Mouse (Mus musculus): Measurements from ENCODE around the gene Spem2.

The Spem2 gene

DNA sequence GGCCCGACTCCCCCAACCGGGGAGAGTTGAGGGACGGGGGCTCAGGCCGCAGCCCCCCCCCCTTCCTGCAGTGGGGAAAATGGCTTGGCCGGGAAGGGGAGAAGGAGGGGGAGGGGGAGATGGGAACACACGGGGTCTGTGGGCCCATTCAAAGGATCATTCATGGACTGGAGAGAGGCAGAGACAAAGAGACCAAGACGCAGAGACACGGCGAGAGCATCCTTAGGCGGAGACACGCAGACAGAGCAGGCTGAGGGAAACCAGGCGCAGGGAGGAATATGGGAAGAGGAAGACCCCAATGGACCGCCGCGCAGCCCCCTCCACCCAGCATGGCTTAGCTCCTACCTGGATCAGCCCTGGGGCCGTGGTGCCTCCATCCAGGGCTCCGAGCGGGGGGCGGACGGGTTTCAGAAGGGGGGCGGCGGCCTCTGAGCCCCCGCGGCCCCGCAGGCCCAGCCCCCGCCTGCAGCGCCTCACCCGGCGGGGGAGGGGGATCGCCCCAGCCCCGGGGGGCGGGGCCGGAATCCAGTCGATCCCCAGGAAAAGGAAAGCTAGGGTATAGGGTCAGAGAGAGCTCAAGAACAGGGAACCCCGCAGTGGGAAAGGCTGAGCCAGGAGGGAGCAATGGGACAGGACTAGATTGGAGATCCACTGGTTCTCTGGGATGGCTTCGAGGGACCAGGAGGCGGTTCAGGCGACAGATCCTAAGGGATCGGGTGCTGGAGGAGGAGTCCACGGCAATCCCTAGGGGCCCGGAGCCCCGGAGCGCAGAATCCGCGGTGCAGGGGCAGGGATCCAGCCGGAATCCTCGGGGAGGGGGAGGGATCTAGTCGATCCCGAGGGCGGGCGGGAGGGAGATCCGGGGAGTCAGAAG, 18.7 kb upstream of the Spem2 start:
- in situ Hi-C loops (cut with MboI; ENCODE audit: unreplicated experiment in 2 of 2), result no loop called here

DNA sequence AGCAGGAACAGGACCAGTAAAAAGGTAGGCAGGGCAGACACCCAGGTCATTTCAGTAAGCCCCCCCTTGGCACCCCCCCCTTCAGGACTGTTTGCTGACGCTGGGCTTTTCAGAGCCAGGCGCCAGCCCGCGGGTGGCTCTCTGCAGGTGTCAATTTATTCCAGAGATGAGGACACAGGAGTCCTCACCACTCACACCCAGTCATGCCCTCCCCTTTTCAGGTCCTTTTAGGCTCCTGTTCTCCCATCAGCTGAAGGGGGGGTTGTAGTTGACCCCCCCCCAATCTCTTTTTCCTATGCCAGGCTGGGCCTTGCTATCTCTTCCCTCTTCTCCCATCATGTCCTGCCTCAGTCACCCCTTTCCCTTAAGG, 17.7 kb upstream of the Spem2 start:
- in situ Hi-C loops (cut with MboI; ENCODE audit: unreplicated experiment in 2 of 2), result no loop called here

- in situ Hi-C loops (cut with MboI; ENCODE audit: unreplicated experiment in 2 of 2), result no loop called here
Measured at GRCm38 (mm10) chr11:69835326-69835965, 17.2 kb upstream of the Spem2 start.

- in situ Hi-C loops (cut with MboI; ENCODE audit: unreplicated experiment in 2 of 2), result no loop called here
Measured at GRCm38 (mm10) chr11:69834001-69834549, 15.8 kb upstream of the Spem2 start.

- in situ Hi-C loops (cut with MboI; ENCODE audit: unreplicated experiment in 2 of 2), result no loop called here
Measured at GRCm38 (mm10) chr11:69833554-69833953, 15.3 kb upstream of the Spem2 start.

DNA sequence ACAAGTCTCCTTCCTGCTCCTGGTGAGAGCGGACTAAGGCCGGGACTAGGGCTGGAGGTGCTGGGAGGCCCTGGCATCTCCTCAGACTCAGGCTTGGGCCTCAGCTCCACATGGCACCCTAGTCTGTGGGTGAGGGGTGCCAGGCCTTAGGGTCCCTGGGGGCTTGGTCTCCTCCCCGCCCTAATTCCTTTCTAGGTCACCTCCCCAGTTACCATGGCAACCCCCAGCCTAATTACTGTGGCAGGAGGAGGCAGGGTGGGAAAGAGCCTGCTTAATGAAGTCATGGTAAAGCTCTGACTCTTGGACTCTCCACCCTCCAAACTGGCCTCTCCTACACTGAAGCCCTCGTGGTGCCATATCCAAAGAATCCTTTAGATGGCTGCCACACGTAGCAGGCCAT, 10.6 kb upstream of the Spem2 start:
- in situ Hi-C loops (cut with MboI; ENCODE audit: unreplicated experiment in 2 of 2), result no loop called here

DNA sequence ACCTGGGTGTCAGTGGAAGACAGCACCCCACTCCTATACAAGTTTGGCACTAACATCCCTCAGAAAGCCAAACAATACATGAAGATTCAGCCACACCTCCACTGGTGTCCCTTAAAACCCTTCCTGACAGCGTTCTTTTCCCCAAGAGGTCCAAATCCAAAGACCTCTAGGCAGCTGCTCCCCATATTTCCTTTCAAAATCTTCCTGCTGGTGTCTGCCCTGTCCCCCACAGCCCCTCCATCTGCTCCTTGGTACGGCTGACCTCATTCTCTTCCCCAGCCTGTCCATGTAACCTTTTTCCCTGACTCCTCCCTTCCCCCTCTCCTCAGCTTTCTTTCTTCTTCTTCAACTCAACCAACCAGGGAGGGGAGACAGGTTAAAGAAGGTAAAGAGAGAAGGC, 5.2 kb upstream of the Spem2 start:
- in situ Hi-C loops (cut with MboI; ENCODE audit: unreplicated experiment in 2 of 2), result no loop called here

GRCm38 (mm10) chr11:69822080-69822479, 3.8 kb upstream of the Spem2 start, which contains the start of gene Spem1:
Gene Spem1, minus strand, starts transcription at chr11:69822180.
- in situ Hi-C loops (cut with MboI; ENCODE audit: unreplicated experiment in 2 of 2), result no loop called here

GRCm38 (mm10) chr11:69818871-69819270, 606 bp upstream of the Spem2 start:
- in situ Hi-C loops (cut with MboI; ENCODE audit: unreplicated experiment in 2 of 2), result no loop called here

- in situ Hi-C loops (cut with MboI; ENCODE audit: unreplicated experiment in 2 of 2), result no loop called here
Measured at GRCm38 (mm10) chr11:69816520-69816919, 1.7 kb downstream of the Spem2 start.

- in situ Hi-C loops (cut with MboI; ENCODE audit: unreplicated experiment in 2 of 2), result no loop called here
Measured at GRCm38 (mm10) chr11:69815155-69815554, 3.1 kb downstream of the Spem2 start, which contains the start of gene Gm39566. Gene Gm39566, minus strand, starts transcription at chr11:69815298.

GRCm38 (mm10) chr11:69810280-69810679, 8.0 kb downstream of the Spem2 start:
- in situ Hi-C loops (cut with MboI; ENCODE audit: unreplicated experiment in 2 of 2), result no loop called here

GRCm38 (mm10) chr11:69807641-69808040, 10.6 kb downstream of the Spem2 start:
- in situ Hi-C loops (cut with MboI; ENCODE audit: unreplicated experiment in 2 of 2), result loop anchor here in 1 of 2 experiments (5.0 kb wide), 2 partner anchors 35 to 70 kb away; partner anchors contain the start of gene Tmem95

GRCm38 (mm10) chr11:69806378-69806777, 11.9 kb downstream of the Spem2 start:
- in situ Hi-C loops (cut with MboI; ENCODE audit: unreplicated experiment in 2 of 2), result loop anchor here in 1 of 2 experiments (5.0 kb wide), 2 partner anchors 36 to 71 kb away; partner anchors contain the start of gene Tmem95

- in situ Hi-C loops (cut with MboI; ENCODE audit: unreplicated experiment in 2 of 2), result loop anchor here (5.0 kb wide), 3 partner anchors 37 to 72 kb away; partner anchors contain the start of genes Polr2a (in 2 of the 2) and Tmem95 (in 2 of the 2)
Measured at GRCm38 (mm10) chr11:69804972-69805909, 13.0 kb downstream of the Spem2 start, which contains the start of gene Tmem102. Gene Tmem102, minus strand, starts transcription at chr11:69805624.

GRCm38 (mm10) chr11:69804652-69804940, 13.7 kb downstream of the Spem2 start:
- in situ Hi-C loops (cut with MboI; ENCODE audit: unreplicated experiment in 2 of 2), result loop anchor here (5.0 kb wide), 2 partner anchors 47 to 73 kb away; partner anchors contain the start of genes Polr2a (in 2 of the 2) and Tmem95 (in 1 of the 2)

- in situ Hi-C loops (cut with MboI; ENCODE audit: unreplicated experiment in 2 of 2), result loop anchor here (5.0 kb wide), 2 partner anchors 47 to 73 kb away; partner anchors contain the start of genes Polr2a (in 2 of the 2) and Tmem95 (in 1 of the 2)
Measured at GRCm38 (mm10) chr11:69803786-69804651, 14.2 kb downstream of the Spem2 start.

- in situ Hi-C loops (cut with MboI; ENCODE audit: unreplicated experiment in 2 of 2), result loop anchor here (5.0 kb wide), 2 partner anchors 46 to 74 kb away; partner anchors contain the start of genes Polr2a (in 2 of the 2) and Tmem95 (in 1 of the 2)
Measured at GRCm38 (mm10) chr11:69803328-69803727, 14.9 kb downstream of the Spem2 start.

GRCm38 (mm10) chr11:69802648-69803105, 15.6 kb downstream of the Spem2 start:
- in situ Hi-C loops (cut with MboI; ENCODE audit: unreplicated experiment in 2 of 2), result loop anchor here (5.0 kb wide), 2 partner anchors 45 to 75 kb away; partner anchors contain the start of genes Polr2a (in 2 of the 2) and Tmem95 (in 1 of the 2)
